Mouse (Mus musculus) kidney, postnatal 14 days (tissue): Measurements from ENCODE around the gene Setx.

ENCODE experiments used
- DNase-seq: peaks from one replicate; pipeline ENCODE4 v3.0.0; 2022; ENCODE audit warnings: mixed read lengths

The Setx gene

DNA sequence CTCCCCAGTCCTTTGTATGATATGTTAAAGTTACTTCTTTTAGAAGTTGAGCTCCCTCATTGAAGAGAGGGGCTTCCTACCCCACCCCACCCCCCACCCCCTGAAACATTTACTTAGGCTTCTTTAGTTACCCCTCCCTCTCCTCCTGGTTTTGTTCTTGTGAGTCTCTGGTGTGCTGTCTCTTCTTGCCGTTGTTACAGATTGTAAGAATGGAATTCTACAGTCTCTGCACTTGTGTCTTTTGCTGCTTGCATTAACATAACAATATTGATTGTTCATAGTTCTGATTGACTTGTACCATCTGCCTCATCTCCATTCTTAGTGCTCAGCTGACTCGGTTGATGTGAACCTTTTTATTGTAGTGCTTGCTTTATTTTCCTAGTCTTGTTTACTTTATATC is 28.0 kb downstream of the Setx start:
- DNase-seq, result no peak

GRCm38 (mm10) chr2:29168067-29168466 is 44.1 kb downstream of the Setx start:
- DNase-seq, result no peak

- no peak for DNase-seq
These were observed 50.9 kb downstream of the Setx start for GRCm38 (mm10) chr2:29174887-29175286.

GRCm38 (mm10) chr2:29179810-29180209 is 55.8 kb downstream of the Setx start:
- no peak for DNase-seq

GRCm38 (mm10) chr2:29181111-29181510 is 57.1 kb downstream of the Setx start:
- DNase-seq, result no peak

- DNase-seq, result no peak
These were observed 59.4 kb downstream of the Setx start for GRCm38 (mm10) chr2:29183266-29183924.

GRCm38 (mm10) chr2:29186209-29186608 is 62.2 kb downstream of the Setx start:
- DNase-seq, result no peak

DNA sequence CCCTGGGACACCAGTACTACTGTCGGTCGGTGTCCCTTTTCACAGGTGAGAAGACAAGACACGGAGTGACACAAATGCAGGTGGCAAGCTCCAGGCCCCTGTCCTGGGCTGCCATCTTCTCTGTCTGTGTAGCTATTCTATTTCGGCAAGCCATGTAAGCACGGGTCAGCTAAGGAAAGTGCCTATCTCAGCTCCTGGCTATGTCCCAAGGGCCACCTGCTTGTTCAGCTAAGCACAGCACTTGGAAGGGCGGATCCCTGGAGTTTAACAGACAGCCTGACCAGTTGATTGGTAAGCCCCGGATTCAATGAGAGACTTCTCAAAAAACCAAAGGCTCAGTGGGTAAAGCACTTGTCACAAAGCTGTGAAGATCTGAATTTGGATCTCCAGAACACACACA is 66.4 kb downstream of the Setx start:
- DNase-seq, result peak; percentile 45

DNA sequence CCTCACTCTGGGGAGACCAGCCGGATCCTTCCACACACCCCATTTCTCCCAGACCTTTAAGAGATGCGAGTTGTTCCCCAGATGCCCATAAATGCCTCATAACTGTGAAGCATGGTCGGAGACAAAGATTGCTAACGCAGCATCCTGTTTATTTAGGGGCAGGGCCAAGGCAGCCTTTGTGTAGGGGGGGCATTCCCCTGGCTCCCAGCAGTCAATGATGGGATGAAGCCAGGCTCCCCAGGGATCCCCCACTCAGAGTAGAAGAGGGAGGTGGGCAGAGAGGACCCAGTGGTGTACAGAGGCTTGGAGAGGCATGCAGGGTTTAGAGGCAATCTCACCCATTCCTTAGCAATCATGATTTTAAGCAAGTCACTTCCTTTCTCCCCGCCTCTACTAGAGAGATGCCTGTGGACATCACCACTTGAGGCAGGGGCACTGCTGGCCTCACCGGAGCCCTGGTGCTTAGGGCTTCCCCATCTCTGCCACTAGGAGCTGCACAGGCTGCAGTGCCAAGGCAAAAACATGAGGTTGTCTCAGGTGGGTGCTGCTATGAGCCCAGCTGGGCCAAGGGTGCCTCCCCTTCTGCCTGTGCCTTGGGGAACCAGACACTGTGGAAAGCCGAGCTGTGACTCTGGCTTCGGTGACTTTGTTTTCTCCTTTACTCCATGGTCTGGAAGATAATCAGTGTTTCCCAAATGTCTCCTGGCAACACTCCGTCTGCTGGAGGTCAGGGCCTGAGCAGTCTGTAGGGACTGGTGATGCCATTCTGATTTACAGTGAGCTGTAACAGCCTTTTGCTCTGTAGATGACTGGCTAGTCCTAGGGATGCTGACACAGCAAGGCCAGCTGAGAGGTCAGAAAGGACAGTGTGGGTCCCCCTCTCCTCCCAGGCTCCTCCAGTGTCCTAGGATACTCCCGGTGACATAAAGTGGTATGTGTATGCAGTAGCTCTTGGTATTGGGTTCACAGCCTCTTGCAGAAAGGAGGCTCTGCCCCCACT is 67.5 kb downstream of the Setx start:
- peak; percentile 64 for DNase-seq

- no peak for DNase-seq
These were observed 68.8 kb downstream of the Setx start for GRCm38 (mm10) chr2:29192629-29193278.

DNA sequence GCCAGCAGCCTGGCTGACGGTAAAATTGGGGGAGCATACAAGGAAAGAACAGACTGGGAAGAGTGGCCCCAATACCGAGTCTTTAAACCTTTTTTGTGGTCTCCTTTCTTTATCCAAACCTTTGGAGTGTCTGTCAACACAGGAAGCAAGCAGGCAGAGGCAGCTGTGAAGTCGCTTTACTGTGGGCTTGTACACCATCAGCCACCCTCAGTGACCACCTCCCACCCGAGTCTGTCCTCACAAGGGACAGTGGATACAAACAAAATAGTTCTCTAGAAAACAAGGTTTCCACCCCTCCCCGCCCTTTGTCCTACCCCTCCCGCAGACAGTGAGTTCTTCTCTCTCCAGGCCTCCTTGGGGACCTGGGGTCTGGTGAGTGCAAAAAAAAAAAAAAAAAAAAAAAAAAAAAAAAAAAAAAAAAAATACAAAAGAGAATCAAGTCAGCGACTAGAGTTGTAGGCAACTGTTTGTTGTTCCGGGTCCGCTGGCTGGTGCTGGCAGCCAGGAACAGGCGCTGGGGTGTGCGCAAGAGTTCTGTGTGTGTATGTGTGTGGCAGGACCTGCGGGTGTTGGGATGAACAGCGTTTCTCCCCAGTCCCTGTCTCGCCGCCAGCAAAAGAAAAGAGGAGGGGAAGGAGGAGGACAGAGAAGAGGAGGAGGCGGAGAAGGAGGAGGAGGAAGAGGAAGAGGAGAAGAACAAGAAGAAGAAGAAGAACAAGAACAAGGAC is 70.0 kb downstream of the Setx start:
- DNase-seq, result no peak

DNA sequence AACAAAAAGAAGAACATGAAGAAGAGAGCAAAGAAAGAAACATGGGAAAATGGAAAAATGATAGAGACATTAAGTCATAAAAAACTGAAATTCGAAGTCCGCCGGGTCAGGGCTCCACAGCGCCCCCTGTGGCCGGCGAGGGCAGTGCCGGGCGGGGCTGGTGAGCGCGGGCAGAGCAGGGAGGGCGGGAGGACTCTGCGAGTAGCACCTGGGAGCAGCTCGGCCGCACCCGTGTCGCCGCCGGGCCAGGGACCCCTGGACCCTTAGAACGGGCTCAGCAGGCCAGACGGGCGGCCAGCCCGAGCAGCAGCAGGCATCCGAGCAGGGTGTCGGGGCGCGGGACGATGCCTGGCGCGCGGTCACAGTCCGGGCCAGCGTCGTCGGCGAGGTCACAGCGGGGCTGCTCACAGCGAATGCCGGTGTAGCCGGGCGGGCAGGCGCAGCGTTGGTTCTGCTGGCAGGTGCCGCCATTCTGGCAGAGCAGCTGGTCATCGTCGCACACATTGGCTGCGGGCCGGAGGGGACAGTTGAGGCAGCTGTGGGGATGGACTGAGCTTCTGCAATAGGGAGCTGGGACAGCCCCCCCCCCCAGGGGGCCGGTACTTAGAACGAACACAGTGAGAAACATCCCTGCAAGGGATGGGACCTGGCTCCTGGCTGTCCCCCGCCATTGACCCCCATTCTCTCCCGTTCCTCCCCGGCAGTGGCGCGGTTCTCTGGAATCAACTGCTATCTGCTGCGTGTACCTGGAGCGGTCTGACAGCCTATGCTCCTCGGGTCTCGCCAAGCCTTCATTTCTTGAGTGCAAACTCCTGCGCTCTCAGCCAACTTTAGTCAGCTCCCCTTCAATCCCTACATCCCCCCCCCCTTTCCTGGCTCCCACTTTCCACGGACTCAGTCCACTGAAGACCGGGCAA is 70.8 kb downstream of the Setx start:
- peak; percentile 80 for DNase-seq

GRCm38 (mm10) chr2:29196844-29197243 is 72.9 kb downstream of the Setx start:
- DNase-seq, result no peak

DNA sequence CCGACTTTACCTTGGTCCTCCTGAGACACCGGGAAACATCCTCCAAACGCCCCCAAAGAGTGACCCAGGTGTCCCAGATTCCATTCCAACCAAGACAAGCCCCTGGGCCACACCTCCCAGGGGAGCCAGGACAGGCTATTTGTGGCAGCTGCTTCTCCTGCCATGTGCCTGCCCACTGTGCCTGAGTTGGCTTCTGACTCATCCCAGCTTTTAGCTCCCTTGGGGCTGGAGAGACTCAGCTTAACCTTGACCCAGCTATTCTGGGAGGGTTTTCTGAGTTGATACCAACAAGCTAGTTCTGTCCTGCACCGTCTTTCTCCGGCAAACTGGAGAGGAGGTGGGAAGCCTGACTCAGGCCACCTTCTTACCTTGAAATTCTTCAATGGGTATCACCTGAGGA is 74.5 kb downstream of the Setx start:
- no peak for DNase-seq

DNA sequence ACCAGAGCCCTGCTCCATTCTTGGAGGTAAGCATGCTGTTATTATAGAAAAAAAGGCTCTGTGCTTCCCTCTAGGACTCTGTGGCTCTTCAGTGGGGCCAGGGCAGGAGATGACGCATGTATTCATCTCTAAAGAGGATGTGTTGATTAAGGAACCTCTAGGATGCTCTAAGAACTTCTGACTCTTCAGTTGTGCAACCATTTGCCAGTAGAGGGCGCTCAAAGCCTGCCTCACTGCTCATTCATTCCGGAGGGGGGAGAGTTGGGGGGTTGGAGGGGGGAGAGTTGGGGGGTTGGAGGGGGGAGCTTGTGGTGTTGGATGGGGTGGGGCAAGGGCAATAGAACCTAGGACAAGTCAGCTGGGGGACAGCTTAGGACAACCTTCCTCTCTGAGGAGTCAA is 75.9 kb downstream of the Setx start:
- DNase-seq, result peak; percentile 44

DNA sequence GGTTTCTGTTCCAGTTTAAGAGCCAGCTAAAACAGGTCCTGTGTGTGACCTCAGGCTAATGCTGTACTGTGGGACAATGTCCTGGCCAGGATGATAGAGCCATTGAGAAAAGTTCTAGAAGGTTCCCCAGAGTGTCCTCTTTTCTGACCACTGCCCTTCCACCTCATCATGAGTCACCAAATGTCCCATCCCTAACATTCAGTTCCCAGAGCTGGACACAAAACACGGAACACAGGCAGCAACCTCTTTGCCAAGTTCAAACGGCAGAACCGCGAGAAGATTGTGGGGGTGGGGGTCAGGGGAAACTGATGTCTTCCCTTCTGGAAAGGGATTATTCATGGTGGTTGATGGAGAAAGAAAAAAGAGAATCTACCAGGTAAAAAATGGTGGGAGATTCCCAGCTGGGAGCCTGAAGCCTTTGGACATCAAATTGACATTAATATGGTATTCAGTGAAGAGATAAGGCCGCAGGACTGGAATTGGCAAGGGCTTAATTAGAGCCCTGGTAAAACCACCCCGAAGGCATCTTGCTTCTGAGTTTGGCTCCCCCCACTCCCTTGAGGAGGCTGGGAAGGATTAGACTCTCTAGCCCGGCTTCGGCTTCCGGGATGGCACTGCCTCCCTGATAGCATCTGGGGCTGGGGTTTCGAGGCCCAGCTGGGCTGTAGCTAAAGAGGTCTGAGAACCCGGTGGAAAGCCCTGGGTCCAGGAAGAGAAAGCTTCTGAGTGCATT is 77.4 kb downstream of the Setx start:
- no peak for DNase-seq

- no peak for DNase-seq
These were observed 82.2 kb downstream of the Setx start for GRCm38 (mm10) chr2:29206156-29206555.

- DNase-seq, result peak; percentile 62
These were observed 92.5 kb downstream of the Setx start for GRCm38 (mm10) chr2:29216286-29217012.

- no peak for DNase-seq
These were observed 93.1 kb downstream of the Setx start for GRCm38 (mm10) chr2:29217042-29217441.

- DNase-seq, result no peak
These were observed 93.9 kb downstream of the Setx start for GRCm38 (mm10) chr2:29217897-29218296.
